Mouse (Mus musculus) G1E (cell line): Measurements from ENCODE around the gene Cd40lg. TPM values are rescaled to one million over a fixed set of nuclear protein-coding genes. Genes with fewer than 3 reads are reported as not detected.

Experiments used
- ATAC-seq: 2 replicates; pipeline ENCODE4 v1.8.0; 2016; ENCODE audit warnings: mild to moderate bottlenecking; ENCODE audit not compliant: insufficient number of reproducible peaks, poor library complexity, low FRiP score, severe bottlenecking; ENCODE audit errors: extremely low read depth
- DNase-seq: peaks from one replicate; pipeline ENCODE4 v3.0.0; 2012; ENCODE audit warnings: low spot score
- H3K27me3 ChIP-seq: 2 replicates; pipeline ENCODE4 v1.6.1; 2012; ENCODE audit warnings: mild to moderate bottlenecking, low read length, inconsistent platforms; ENCODE audit not compliant: insufficient read depth
- H3K36me3 ChIP-seq: replicated peaks from 2 replicates; pipeline ENCODE3; 2012; ENCODE audit warnings: mild to moderate bottlenecking, inconsistent platforms
- H3K4me1 ChIP-seq: 2 replicates; pipeline ENCODE4 v1.6.1; 2012; ENCODE audit warnings: low read depth, low read length, inconsistent platforms, mixed read lengths; ENCODE audit not compliant: insufficient read depth
- H3K4me3 ChIP-seq: 2 replicates; pipeline ENCODE4 v1.5.1; 2012; ENCODE audit warnings: low read depth, mild to moderate bottlenecking, inconsistent platforms, low read length, moderate library complexity, mixed read lengths
- H3K9me3 ChIP-seq: replicated peaks from 2 replicates; pipeline ENCODE4 v1.6.1; 2012; ENCODE audit warnings: inconsistent platforms
- CTCF ChIP-seq: IDR thresholded peaks from 2 replicates; pipeline ENCODE4 v1.5.1; 2012; ENCODE audit warnings: low read depth, low read length, inconsistent platforms, mixed read lengths
- GATA1 ChIP-seq: IDR thresholded peaks from 2 replicates; pipeline ENCODE4 v1.6.1; 2012; ENCODE audit warnings: borderline replicate concordance, low read length, inconsistent platforms, mixed read lengths
- GATA2 ChIP-seq: IDR thresholded peaks from 2 replicates; pipeline ENCODE4 v1.6.1; 2012; ENCODE audit warnings: low read depth, low read length, inconsistent platforms, borderline replicate concordance
- POLR2AphosphoS5 ChIP-seq: IDR thresholded peaks from 2 replicates; pipeline ENCODE4 v1.6.1; 2012; ENCODE audit warnings: low read depth, low read length, inconsistent platforms; ENCODE audit not compliant: insufficient replicate concordance
- TAL1 ChIP-seq: conservative IDR thresholded peaks from 2 replicates; pipeline ENCODE4 v1.6.1; 2012; ENCODE audit warnings: low read depth, low read length, inconsistent platforms, mixed read lengths
- polyA plus RNA-seq: library from polyadenylated mRNA; stranded (reverse); fragments of >175 nt; gene quantifications from 2 replicates; pipeline ENCODE4 v1.2.3, GENCODE M21; 2012
- total RNA-seq, 2 experiments: library from RNA; stranded (forward) in 1 of 2; stranded (reverse) in 1 of 2; fragments of 200-1000 nt in 1 of 2; fragments of >200 nt in 1 of 2; fragmentation: Nextera tagmentation in 1 of 2; gene quantifications; 2 replicates each; pipeline ENCODE4 v1.2.3; 2014 to 2017

Cd40lg gene
- total and polyA plus RNA-seq, 3 experiments, result not detected

DNA sequence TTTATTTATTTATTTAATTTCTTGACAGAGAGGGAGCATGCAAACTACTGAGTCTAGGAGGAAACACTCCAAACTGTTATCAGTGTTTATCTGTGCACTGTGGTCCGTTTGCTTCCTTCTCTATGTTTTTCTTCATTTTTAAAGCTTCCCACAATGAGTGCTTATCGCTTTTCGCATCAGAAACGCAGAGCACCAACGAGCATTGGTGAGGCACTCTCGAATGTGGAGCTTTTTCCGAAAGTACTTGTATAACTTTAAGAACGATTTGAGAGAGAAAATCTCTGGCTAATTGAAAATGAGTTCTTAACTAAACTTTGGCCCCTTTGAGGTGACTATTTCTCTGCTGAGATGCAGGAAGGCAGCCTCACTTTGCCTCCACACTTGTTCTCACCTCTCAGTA lies 24.6 kb upstream of the Cd40lg start:
- Histone ChIP-seq H3K27me3 (no peaks in the 10 kb centered on the region), H3K4me3 (no peak overlapping the region), H3K4me1 (no peaks in the 10 kb centered on the region), H3K36me3 (no peaks in the 10 kb centered on the region), H3K9me3 (no peaks in the 10 kb centered on the region)
- DNase-seq (no peak), ATAC-seq (no peak)
- TF ChIP-seq POLR2AphosphoS5 (no peak), GATA2 (no peak)

DNA sequence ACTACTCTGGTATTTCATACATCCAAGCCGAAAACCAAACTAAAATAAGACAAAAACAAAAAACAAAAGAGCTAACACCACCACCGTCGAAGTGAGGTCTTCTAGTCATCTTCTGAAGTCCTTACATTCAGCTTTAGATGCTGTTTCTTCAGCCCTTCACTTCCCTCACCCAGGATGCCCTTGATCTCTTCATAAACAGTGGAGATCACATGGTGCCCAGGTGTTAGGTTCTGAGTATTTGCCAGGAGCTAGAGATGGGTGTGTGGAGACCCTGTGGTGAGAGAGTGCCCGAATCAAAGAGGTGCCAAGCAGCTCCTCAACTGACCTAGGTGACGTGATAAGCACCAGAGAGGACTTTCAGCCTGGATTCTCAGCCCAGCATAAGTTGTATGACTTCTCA lies 22.6 kb upstream of the Cd40lg start:
- TF ChIP-seq POLR2AphosphoS5, result no peak
- TF ChIP-seq CTCF, result no peak
- TF ChIP-seq GATA2, result no peak
- no peak for TF ChIP-seq GATA1
- TF ChIP-seq TAL1, result no peak
- H3K9me3 ChIP-seq, result no peaks in the 10 kb centered on the region
- no peak for DNase-seq
- H3K4me3 ChIP-seq, result no peak overlapping the region
- no peaks in the 10 kb centered on the region for H3K4me1 ChIP-seq
- H3K27me3 ChIP-seq, result no peaks in the 10 kb centered on the region
- ATAC-seq, result no peak
- no peaks in the 10 kb centered on the region for H3K36me3 ChIP-seq

DNA sequence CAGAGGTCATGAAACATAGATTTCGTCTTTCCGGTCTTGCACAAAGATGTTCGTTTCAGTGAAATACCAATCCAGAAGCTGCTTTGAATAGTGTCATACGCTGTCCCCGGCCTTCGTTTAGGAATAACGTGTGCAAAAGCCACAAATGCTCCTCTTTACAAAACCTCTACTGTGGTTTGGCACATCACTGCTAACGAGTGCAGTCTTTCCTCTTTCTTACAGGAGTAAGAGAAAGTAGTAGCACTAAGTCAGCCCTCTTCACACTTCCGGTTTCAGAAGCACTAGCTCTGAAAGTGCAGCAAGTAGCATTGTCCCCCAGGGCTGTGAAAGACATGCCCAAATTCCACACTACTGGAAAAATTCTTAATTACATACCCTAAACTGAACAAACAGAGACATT lies 15.6 kb upstream of the Cd40lg start:
- Histone ChIP-seq H3K9me3 (no peaks in the 10 kb centered on the region), H3K36me3 (no peaks in the 10 kb centered on the region), H3K4me3 (no peak overlapping the region), H3K27me3 (no peaks in the 10 kb centered on the region), H3K4me1 (no peaks in the 10 kb centered on the region)
- ATAC-seq (no peak), DNase-seq (no peak)
- TF ChIP-seq CTCF (no peak), GATA2 (no peak), TAL1 (no peak), POLR2AphosphoS5 (no peak), GATA1 (no peak)

DNA sequence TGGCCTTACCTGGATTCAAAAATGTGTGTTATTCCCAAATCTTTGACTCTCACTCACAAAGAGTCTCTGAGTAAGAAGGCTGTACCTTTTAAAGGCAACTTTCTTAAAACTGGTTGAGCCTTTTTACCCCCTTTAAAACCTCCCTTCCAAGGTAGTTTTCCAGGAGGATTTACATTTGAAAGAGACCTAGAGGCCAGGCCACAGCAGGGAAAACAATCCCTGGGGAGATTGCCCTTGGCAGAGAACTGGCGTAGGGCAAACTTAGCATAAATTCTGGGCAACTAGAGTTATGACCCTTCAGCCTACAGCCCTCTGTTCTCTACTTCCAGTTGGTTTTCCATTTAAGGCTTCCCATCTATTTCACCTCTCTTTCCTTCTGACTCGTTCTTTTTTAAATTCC lies 13.9 kb upstream of the Cd40lg start:
- Histone ChIP-seq H3K27me3 (no peaks in the 10 kb centered on the region), H3K4me3 (no peak overlapping the region), H3K36me3 (no peaks in the 10 kb centered on the region), H3K9me3 (no peaks in the 10 kb centered on the region), H3K4me1 (no peaks in the 10 kb centered on the region)
- TF ChIP-seq CTCF (no peak), GATA1 (no peak), TAL1 (no peak), GATA2 (no peak), POLR2AphosphoS5 (no peak)
- ATAC-seq, result no peak
- no peak for DNase-seq

DNA sequence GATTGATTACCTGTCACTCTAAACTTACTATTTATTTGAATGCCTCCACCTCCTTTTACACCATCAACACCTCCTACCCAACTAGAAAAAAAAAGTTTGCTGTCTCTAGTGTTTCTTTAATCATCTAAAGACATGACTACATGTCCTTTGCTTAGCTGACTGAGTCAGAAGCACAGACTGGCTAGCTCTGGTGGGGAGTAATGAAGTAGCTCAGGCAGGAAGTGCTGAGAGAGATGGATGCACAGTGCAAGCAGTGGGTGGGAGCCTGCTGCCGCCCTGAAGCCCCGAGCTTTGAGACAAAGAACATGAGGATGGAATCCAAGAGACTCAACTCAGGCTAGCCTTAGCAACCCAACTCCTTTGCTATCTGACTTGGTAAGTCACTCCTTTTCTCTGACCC lies 11.5 kb upstream of the Cd40lg start:
- DNase-seq (no peak), ATAC-seq (no peak)
- Histone ChIP-seq H3K36me3 (no peaks in the 10 kb centered on the region), H3K4me1 (no peaks in the 10 kb centered on the region), H3K27me3 (no peaks in the 10 kb centered on the region), H3K9me3 (no peaks in the 10 kb centered on the region), H3K4me3 (no peak overlapping the region)
- TF ChIP-seq CTCF (no peak), TAL1 (no peak), GATA1 (no peak)

DNA sequence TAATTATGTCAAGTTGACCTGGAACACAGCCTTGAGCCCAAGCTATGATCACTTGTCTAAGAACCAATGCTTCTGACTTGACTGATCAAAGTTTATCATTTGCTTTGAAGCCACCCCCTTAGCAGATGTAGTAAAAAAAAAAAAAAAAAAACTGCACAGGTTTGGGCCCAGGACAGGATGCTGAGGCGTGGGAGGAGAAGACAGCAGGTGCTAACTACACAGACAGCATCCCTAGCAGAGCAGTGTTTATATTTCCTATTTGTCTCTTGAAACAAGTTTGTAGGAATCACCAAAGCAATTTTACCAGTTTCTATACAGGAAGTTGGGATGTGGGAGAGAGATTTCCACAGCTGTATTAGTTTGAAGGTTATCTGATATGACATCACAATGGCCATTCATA lies 1.4 kb upstream of the Cd40lg start:
- no peak overlapping the region for H3K4me3 ChIP-seq
- DNase-seq, result no peak
- H3K4me1 ChIP-seq, result no peaks in the 10 kb centered on the region
- no peak for TF ChIP-seq TAL1
- TF ChIP-seq GATA1, result no peak
- no peak for TF ChIP-seq CTCF
- TF ChIP-seq POLR2AphosphoS5, result no peak
- no peak for TF ChIP-seq GATA2
- ATAC-seq, result no peak
- no peaks in the 10 kb centered on the region for H3K36me3 ChIP-seq
- H3K27me3 ChIP-seq, result no peaks in the 10 kb centered on the region
- no peaks in the 10 kb centered on the region for H3K9me3 ChIP-seq

DNA sequence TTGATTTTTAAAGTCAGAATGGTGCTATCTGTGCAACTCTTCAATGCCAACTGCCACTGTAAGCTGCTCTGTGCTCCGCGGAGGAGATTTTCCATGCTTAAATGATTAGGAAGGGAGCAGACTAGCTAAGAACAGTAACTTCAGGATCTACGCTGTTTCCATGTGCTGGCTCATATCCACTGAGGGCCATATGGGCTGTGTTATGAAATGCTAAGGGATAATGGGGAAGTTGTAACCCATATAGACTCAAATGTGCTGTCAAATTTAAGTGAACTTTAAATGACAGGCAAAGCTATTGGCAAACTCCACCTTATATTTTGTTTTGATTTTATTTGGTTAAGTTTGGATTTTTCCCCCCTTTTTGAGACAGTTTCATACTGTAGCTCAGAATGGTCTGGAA lies 919 bp downstream of the Cd40lg start:
- no peaks in the 10 kb centered on the region for H3K27me3 ChIP-seq
- TF ChIP-seq GATA1 (no peak), TAL1 (no peak), POLR2AphosphoS5 (no peak), GATA2 (no peak), CTCF (no peak)
- no peaks in the 10 kb centered on the region for H3K36me3 ChIP-seq
- no peak overlapping the region for H3K4me3 ChIP-seq
- no peaks in the 10 kb centered on the region for H3K4me1 ChIP-seq
- ATAC-seq, result no peak
- no peak for DNase-seq
- no peaks in the 10 kb centered on the region for H3K9me3 ChIP-seq
